Mouse (Mus musculus) cortical plate, adult 2 months (tissue): ENCODE measurements around the gene Il3ra. TPM values are rescaled to one million over a fixed set of nuclear protein-coding genes. Genes with fewer than 3 reads are reported as not detected.

Experiments used
- H3K27ac ChIP-seq: fragments of 200-500 bp; 2 replicates; pipeline ENCODE4 v1.5.1; 2012; ENCODE audit warnings: low read length, control low read depth, inconsistent platforms; ENCODE audit not compliant: insufficient read depth
- H3K4me1 ChIP-seq: fragments of 200-500 bp; 2 replicates; pipeline ENCODE4 v1.6.1; 2011; ENCODE audit warnings: low read length; ENCODE audit not compliant: control insufficient read depth, insufficient read depth
- H3K4me3 ChIP-seq: fragments of 200-500 bp; 2 replicates; pipeline ENCODE4 v1.5.1; 2011; ENCODE audit warnings: mild to moderate bottlenecking, low read length, control low read depth; ENCODE audit not compliant: insufficient read depth
- CTCF ChIP-seq: fragments of 200-500 bp; IDR thresholded peaks from 2 replicates; pipeline ENCODE4 v1.5.1; 2011; ENCODE audit warnings: mild to moderate bottlenecking, control low read depth, low read length; ENCODE audit not compliant: insufficient read depth; ENCODE audit errors: extremely low read depth
- POLR2A ChIP-seq: fragments of 200-500 bp; IDR thresholded peaks from 2 replicates; pipeline ENCODE4 v1.6.1; 2011; ENCODE audit warnings: mild to moderate bottlenecking, low read length, control low read depth; ENCODE audit not compliant: insufficient read depth; ENCODE audit errors: extremely low read depth
- polyA plus RNA-seq: library from polyadenylated mRNA; depleted of rRNA; stranded (reverse); fragments of >200 nt; gene quantifications from 2 replicates; pipeline ENCODE4 v1.2.3, GENCODE M21; 2012; rRNA removed

The Il3ra gene
- polyA plus RNA-seq, 1 experiment, result 7.2 TPM

DNA sequence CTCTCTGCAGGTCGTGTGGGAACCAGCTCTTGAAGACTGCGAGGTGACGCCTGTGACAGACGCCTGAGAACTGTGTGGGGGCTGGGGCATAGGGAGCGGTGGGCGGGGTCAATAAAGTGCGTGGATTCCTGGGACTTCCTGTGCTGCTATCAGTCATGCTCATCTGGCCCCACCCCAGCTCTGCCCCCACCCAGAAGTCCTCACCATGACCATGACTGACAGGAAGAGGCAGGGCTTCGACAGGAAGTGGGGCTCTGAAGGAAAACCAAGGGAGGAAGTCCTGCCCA is 9.2 kb downstream of the Il3ra start:
- Histone ChIP-seq H3K27ac (no peak overlapping the region), H3K4me1 (no peaks in the 10 kb centered on the region), H3K4me3 (no peak overlapping the region)
- TF ChIP-seq POLR2A, result no peak
- no peak for TF ChIP-seq CTCF

DNA sequence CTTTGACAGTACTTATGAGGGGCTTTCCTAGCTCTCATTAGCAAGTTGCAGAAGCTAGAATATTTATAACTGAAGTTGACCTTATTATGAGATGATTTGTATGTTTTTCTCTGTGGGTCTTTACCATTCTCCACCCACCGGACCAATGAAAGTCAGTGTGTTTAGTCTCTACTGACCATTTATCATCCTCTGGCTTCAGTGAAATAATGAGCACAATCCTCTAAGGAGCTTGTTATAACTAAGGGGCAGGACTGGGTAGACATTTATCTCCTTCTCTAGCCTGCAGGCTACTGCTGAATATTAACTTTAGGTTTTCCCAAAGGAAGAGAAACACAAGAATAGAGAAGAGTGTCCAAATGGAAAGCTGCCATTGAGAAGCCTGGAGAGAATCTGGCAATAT is 49.5 kb downstream of the Il3ra start:
- Histone ChIP-seq H3K27ac (no peak overlapping the region), H3K4me1 (no peaks in the 10 kb centered on the region), H3K4me3 (no peak overlapping the region)
- no peak for TF ChIP-seq POLR2A
- no peak for TF ChIP-seq CTCF

DNA sequence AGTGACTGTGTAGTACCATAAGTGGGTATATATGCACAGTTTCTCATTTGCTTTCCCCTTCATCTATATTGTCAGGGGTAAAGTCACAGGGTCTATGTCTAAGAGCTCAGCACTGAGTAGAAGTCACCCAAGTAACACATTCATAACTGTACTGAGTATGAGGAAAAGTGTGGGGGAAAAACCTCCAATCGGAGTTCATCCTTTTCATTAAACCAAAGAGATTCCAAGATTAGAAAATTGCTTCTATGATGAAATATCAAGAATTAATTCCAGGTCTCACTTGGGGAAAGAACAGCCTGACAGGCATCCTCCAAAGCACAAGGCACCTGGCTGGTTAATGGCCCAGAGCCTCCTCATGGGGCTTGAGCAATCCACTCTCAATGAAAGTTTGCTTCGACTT is 54.9 kb downstream of the Il3ra start, which contains the start of gene Olfr721-ps1:
TSS of gene Olfr721-ps1 (plus strand) at position 301 of the 400 bp plus-strand sequence.
- no peak for TF ChIP-seq POLR2A
- no peak for TF ChIP-seq CTCF
- Histone ChIP-seq H3K27ac (no peak within 1 kb of the TSS), H3K4me1 (no peaks in the 10 kb centered on the region), H3K4me3 (no peak within 1 kb of the TSS)

Other genes starting within 250 kb of the Il3ra start
- gene Psmd6, start 225.3 kb upstream of the Il3ra start, polyA plus RNA-seq, result 86.8 and 93.1 TPM in 2 replicates
- not detected in 2 replicates for gene Olfr720, start 159.4 kb upstream of the Il3ra start, polyA plus RNA-seq
- gene Olfr31, start 23.4 kb upstream of the Il3ra start, polyA plus RNA-seq, result not detected in 2 replicates
- gene Olfr721-ps1, start 55.0 kb downstream of the Il3ra start, polyA plus RNA-seq, result not detected in 2 replicates